Mouse (Mus musculus) hindbrain, embryonic 11.5 days (tissue): ENCODE data around the gene Kremen1. TPM values are rescaled to one million over a fixed set of nuclear protein-coding genes. Genes with fewer than 3 reads are reported as not detected.

Source experiments
- ATAC-seq: fragments of 200-750 bp; cut with Nextera tagmentation; 2 replicates; pipeline ENCODE4 v1.8.0; 2017; ENCODE audit warnings: mild to moderate bottlenecking, moderate TSS enrichment, moderate library complexity; ENCODE audit not compliant: low FRiP score
- DNase-seq: peaks from one replicate; pipeline ENCODE4 v3.0.0-alpha.2; 2015; ENCODE audit warnings: low spot score
- H3K27ac ChIP-seq: fragments of 300-500 bp; sonication (generic); 2 replicates; pipeline ENCODE4 v1.5.1; 2014; ENCODE audit warnings: mild to moderate bottlenecking, low read depth, low read length
- H3K27me3 ChIP-seq: fragments of 300-500 bp; sonication (generic); 2 replicates; pipeline ENCODE4 v1.6.1; 2014; ENCODE audit warnings: mild to moderate bottlenecking, low read length, moderate library complexity, mixed read lengths; ENCODE audit not compliant: control insufficient read depth, insufficient read depth
- H3K36me3 ChIP-seq: fragments of 300-500 bp; sonication (generic); 2 replicates; pipeline ENCODE4 v1.6.1; 2014; ENCODE audit warnings: mild to moderate bottlenecking, low read length, moderate library complexity, mixed read lengths; ENCODE audit not compliant: control insufficient read depth, insufficient read depth
- H3K4me1 ChIP-seq: fragments of 300-500 bp; sonication (generic); replicated peaks from 2 replicates; pipeline ENCODE4 v1.6.1; 2014; ENCODE audit warnings: low read length, mixed read lengths; ENCODE audit not compliant: control insufficient read depth, insufficient read depth
- H3K4me2 ChIP-seq: fragments of 300-500 bp; sonication (generic); replicated peaks from 2 replicates; pipeline ENCODE4 v1.6.1; 2014; ENCODE audit warnings: mild to moderate bottlenecking, low read depth, low read length
- H3K4me3 ChIP-seq: fragments of 300-500 bp; sonication (generic); 2 replicates; pipeline ENCODE4 v1.5.1; 2014; ENCODE audit warnings: low read depth, low read length
- H3K9ac ChIP-seq: fragments of 300-500 bp; sonication (generic); 2 replicates; pipeline ENCODE4 v1.6.1; 2014; ENCODE audit warnings: low read depth, low read length
- H3K9me3 ChIP-seq: fragments of 300-500 bp; sonication (generic); 2 replicates; pipeline ENCODE4 v1.6.1; 2016; ENCODE audit warnings: low read length; ENCODE audit not compliant: control insufficient read depth
- WGBS: fragments of 180-500 bp; shearing (Covaris S2); extraction: QIAGEN DNeasy Blood & Tissue Kit; methylation state at CpG from one replicate; pipeline ENCODE4 v1.1.7; 2014; 5-methylcytosine and 5-hydroxymethylcytosine counted together
- polyA plus RNA-seq: library from polyadenylated mRNA; unstranded; fragments of >200 nt; fragmentation: Nextera tagmentation; extraction: Ambion mirVana; gene quantifications from 2 replicates; pipeline ENCODE4 v1.2.1, GENCODE M21; 2014

Kremen1 gene
- polyA plus RNA-seq, 1 experiment from 2014 or later: 6.7 TPM

DNA sequence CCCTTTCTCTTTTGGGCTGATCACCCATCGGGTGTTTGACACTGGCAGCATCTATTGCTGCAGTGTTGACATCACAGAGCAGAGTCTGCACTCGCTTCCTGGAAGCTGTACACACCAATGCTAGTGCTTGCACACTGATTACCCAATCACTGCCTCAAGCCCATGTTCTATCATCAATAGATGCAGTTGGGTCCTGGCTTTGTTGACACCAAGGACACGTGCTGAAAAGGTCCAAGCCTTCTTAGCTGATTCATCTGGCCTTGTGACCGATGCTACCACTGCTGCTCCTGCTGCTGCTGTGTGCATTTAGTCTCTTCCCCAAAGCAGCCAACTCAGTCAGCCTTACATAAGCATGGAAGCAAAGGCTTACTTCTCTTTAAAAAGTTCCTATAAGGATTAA is 73.2 kb downstream of the Kremen1 start:
- WGBS: 94% methylated on average over 4 of the region's 4 CpGs
- Histone ChIP-seq H3K9ac (no peak overlapping the region), H3K4me1 (peaks cover 2% of the 10 kb centered on the region; the same call in 1 of the 2 replicates), H3K4me2 (no peak overlapping the region), H3K27me3 (no peaks in the 10 kb centered on the region), H3K4me3 (no peak overlapping the region), H3K9me3 (no peaks in the 10 kb centered on the region), H3K27ac (no peak overlapping the region), H3K36me3 (no peaks in the 10 kb centered on the region)
- DNase-seq: no peak
- no peak for ATAC-seq

DNA sequence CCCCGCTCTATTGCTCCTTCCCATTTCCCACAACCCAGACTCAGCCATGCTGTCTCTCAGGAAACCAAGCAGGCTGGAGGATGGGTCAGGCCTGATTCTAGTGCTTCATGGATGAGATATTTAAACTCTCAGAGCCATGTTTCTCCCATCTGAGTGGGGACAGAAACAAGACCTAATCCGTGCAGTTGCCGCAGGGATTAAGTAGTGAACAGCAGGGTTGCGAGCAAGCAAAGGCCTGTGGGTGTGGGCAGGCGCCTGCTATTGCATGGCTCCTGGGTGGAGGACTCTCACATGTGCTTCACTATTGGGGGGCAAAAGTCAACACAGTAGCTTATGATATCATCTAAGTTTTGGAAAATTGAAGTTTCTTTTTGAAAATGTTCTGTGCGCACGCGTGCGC is 76.5 kb downstream of the Kremen1 start:
- WGBS: 85% methylated on average over 9 of the region's 9 CpGs
- ATAC-seq: no peak
- H3K27ac ChIP-seq: no peak overlapping the region

DNA sequence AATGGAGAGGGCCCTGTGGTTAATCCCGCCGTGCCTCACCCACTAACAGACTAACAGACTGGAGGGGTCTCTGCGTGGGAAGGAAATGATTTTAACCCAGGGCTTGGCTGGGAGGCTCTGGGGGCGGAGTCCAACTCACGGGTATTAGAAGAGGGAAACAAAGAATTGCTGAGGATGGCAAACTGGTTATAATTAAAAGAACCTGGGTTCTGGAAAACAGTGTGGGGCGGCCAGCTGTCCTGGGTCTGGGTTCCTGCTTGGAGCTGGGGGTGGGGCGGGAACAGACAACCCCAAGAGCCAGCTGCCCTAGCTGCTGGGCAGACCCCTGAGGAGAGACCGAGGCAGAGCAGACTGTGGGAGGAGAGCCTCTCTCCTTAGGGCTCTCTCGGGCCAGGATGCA is 77.1 kb downstream of the Kremen1 start:
- Histone ChIP-seq H3K27ac (no peak overlapping the region), H3K4me2 (no peak overlapping the region), H3K4me3 (no peak overlapping the region), H3K4me1 (peaks cover 2% of the 10 kb centered on the region; the same call in 1 of the 2 replicates), H3K36me3 (no peaks in the 10 kb centered on the region), H3K9me3 (no peaks in the 10 kb centered on the region), H3K27me3 (no peaks in the 10 kb centered on the region), H3K9ac (no peak overlapping the region)
- WGBS: 24% methylated on average over 9 of the region's 9 CpGs
- peak; percentile 76 for ATAC-seq
- DNase-seq: peak; percentile 41

More for the DNA sequence above, 76.5 kb downstream of the Kremen1 start:
- H3K4me3 ChIP-seq: no peak overlapping the region
- no peak for DNase-seq
- no peaks in the 10 kb centered on the region for H3K9me3 ChIP-seq
- no peak overlapping the region for H3K4me2 ChIP-seq
- peaks cover 2% of the 10 kb centered on the region; the same call in 1 of the 2 replicates for H3K4me1 ChIP-seq
- no peaks in the 10 kb centered on the region for H3K27me3 ChIP-seq
- no peak overlapping the region for H3K9ac ChIP-seq
- no peaks in the 10 kb centered on the region for H3K36me3 ChIP-seq

DNA sequence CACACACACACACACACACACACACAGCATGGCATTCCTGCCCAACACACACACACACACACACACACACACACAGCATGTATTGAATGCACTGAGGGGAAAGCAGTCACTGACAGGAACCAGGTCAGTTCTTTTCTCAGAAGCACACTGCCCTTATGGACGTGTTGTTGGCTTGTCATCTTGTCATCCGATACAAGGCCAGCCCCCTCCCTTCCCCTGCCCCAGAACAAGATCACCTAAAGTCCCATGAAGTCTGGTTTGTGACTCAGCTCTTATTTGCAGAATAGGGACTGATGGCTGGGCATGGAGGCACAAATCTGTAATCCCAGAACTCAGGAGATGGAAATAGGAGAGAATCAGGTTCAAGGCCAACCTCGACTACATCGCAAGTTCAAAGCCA is 78.5 kb downstream of the Kremen1 start:
- ATAC-seq (no peak), DNase-seq (no peak)
- no peak overlapping the region for H3K4me3 ChIP-seq
- H3K4me2 ChIP-seq: no peak overlapping the region
- WGBS: 68% methylated on average over 4 of the region's 4 CpGs
- H3K4me1 ChIP-seq: 0 out of 2 replicates have a peak, but pooled peaks cover 2% of the 10 kb centered on the region
- no peaks in the 10 kb centered on the region for H3K9me3 ChIP-seq
- H3K27ac ChIP-seq: no peak overlapping the region
- no peaks in the 10 kb centered on the region for H3K27me3 ChIP-seq
- no peak overlapping the region for H3K9ac ChIP-seq
- no peaks in the 10 kb centered on the region for H3K36me3 ChIP-seq

DNA sequence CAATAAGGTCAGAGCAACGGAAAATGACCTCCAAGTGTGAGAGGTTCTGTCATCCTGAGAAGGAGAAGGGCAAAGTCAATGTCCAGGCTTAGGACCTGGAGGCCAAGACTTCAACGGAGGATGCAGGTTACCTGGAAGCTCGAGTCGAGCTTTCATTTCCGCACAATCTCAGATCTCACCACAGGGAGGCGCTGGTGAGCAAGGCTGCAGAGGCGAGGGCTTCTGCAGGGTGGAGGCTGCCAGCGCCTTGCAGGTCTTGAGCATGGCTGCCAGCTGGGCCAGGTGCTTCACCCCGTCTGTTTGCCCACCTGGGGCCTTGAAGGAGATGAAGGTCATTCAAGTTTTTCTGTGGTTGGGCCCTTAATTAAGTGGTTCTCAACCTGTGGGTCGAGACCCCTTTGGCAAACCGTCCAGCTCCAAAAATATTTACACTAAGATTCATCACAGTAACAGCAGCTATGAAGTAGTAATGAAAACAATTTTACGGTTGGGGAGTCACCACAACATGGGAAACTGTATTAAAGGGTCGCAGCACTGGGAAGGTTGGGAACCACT is 79.4 kb downstream of the Kremen1 start:
- no peak overlapping the region for H3K27ac ChIP-seq
- no peak for ATAC-seq

DNA sequence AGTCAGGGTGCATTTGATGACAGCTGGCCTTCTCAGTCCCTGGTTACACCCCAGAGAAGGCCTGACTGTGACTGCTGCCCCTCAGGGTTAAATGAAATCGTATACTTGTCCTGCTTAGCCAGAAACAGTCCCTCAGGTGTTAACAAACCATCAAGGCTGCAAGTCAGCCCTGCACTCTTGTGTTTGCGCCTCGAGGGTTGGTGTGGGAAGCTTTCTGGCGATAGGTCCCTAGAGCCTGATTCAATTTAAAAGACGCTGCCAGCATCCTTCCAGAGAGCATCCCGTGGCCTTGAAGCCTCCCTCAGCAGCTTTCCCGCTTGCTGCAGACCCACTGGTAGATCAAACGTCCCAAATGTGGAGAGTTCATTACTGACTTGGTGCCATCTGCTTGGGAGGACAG is 82.0 kb downstream of the Kremen1 start:
- ATAC-seq (no peak), DNase-seq (no peak)
- Histone ChIP-seq H3K4me3 (no peak overlapping the region), H3K9me3 (no peaks in the 10 kb centered on the region), H3K27ac (no peak overlapping the region), H3K4me1 (0 out of 2 replicates have a peak, but pooled peaks cover 1% of the 10 kb centered on the region), H3K4me2 (no peak overlapping the region), H3K27me3 (no peaks in the 10 kb centered on the region), H3K9ac (no peak overlapping the region), H3K36me3 (no peaks in the 10 kb centered on the region)
- WGBS: 41% methylated on average over 8 of the region's 8 CpGs

More for the DNA sequence above, 79.4 kb downstream of the Kremen1 start:
- Histone ChIP-seq H3K4me2 (no peak overlapping the region), H3K9ac (no peak overlapping the region), H3K4me1 (0 out of 2 replicates have a peak, but pooled peaks cover 2% of the 10 kb centered on the region), H3K9me3 (no peaks in the 10 kb centered on the region), H3K4me3 (no peak overlapping the region), H3K36me3 (no peaks in the 10 kb centered on the region), H3K27me3 (no peaks in the 10 kb centered on the region)
- peak; percentile 91 for DNase-seq
- 22% methylated on average over 13 of the region's 13 CpGs for WGBS

DNA sequence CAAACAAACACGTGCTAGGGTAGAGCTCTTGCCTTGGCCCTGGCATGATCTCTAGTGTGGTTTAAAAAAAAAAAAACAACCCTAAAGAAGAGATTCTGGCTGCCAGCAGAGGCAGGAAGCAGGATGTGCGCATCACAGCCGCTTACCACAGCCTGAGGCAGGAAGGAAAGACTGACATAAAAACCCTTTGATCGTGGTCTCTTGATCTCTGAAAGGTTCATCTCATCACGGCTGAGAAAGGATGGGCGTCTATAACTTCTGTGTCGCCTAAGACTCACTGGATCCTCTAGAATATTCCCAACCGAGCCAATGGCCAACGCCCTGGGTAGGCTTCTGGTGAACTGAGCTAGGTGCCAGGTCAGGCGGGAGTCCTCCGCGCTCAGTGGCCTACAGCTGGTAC is 84.2 kb downstream of the Kremen1 start:
- no peak overlapping the region for H3K27ac ChIP-seq
- DNase-seq: no peak

DNA sequence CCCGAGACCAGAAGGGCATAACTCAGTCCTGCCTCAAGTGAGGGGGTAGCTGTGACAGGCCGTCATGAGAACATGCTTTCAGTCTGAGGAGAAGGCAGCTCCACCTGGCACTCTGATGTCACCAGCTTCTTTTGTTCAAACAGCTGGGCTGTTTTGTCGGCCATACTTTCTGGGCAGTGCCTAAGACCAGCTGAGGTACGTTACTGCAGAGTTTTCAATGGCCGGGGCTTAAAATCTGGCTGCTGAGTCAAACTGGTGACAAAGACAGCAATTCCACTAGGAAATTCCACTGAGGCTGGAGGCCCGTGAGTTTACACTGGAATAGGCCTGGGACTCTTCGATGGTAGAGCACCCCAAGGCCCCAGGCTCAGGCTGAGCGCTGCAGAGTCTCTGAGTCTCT is 84.7 kb downstream of the Kremen1 start:
- H3K4me2 ChIP-seq: no peak overlapping the region
- WGBS: 80% methylated on average over 8 of the region's 8 CpGs
- H3K27me3 ChIP-seq: no peaks in the 10 kb centered on the region
- H3K36me3 ChIP-seq: no peaks in the 10 kb centered on the region
- H3K4me1 ChIP-seq: no peaks in the 10 kb centered on the region
- DNase-seq (no peak), ATAC-seq (no peak)
- H3K9me3 ChIP-seq: no peaks in the 10 kb centered on the region
- H3K27ac ChIP-seq: 0 out of 2 replicates have a peak overlapping the region, but pooled peaks have one; percentile 6
- no peak overlapping the region for H3K4me3 ChIP-seq
- no peak overlapping the region for H3K9ac ChIP-seq

More for the DNA sequence above, 84.2 kb downstream of the Kremen1 start:
- ATAC-seq: no peak
- H3K9ac ChIP-seq: no peak overlapping the region
- H3K4me1 ChIP-seq: no peaks in the 10 kb centered on the region
- no peaks in the 10 kb centered on the region for H3K36me3 ChIP-seq
- H3K4me3 ChIP-seq: no peak overlapping the region
- no peaks in the 10 kb centered on the region for H3K9me3 ChIP-seq
- WGBS: 83% methylated on average over 12 of the region's 12 CpGs
- H3K4me2 ChIP-seq: no peak overlapping the region
- H3K27me3 ChIP-seq: no peaks in the 10 kb centered on the region

DNA sequence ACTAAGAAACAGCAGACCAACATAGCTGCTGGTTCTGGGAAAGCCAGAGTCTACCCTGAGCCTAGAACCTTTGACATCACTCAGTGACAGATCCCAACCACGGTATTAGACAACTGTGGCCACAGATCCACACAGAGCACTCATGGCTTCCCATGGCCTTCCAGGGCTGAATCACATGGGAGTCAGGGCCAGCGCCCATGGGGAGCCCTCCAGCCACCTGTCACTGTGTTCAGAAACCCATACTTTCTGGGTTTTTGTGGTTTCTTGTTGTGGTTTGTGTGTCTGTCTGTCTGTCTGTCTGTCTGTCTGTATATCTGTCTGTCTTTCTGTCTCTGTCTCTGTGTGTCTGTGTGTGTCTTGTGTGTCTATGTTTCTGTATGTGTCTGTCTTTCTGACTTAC is 85.5 kb downstream of the Kremen1 start:
- no peak overlapping the region for H3K4me2 ChIP-seq
- H3K9me3 ChIP-seq: no peaks in the 10 kb centered on the region
- H3K4me3 ChIP-seq: no peak overlapping the region
- DNase-seq (no peak), ATAC-seq (no peak)
- no peaks in the 10 kb centered on the region for H3K36me3 ChIP-seq
- H3K4me1 ChIP-seq: no peaks in the 10 kb centered on the region
- no peak overlapping the region for H3K9ac ChIP-seq
- no peak overlapping the region for H3K27ac ChIP-seq
- 86% methylated on average over 2 of the region's 2 CpGs for WGBS
- no peaks in the 10 kb centered on the region for H3K27me3 ChIP-seq
